Comparison of ENCODE assay signal across 9 mouse cellular contexts in genomic region chr9:44134851-44135730, GRCm38 (mm10). TPM values are rescaled to one million over a fixed set of nuclear protein-coding genes. Genes with fewer than 3 reads are reported as not detected.
DNase-seq lines count a peak whose midpoint lies in the region; ATAC-seq lines count a peak whose summit lies in the region.
"Had no signal": no experiment of that assay in that cellular context is flagged by ENCODE, and none has a peak within 500 bp of the region (broad histone marks: within the 10 kb centered on the region; RNA-seq: fewer than 3 reads in every experiment).

No protein-coding gene starts in this region.

- peak overlapping the region; percentile 74 for H3K27ac ChIP-seq in forebrain, embryonic 10.5 days
- H3K27ac ChIP-seq in limb, embryonic 10.5 days: peak overlapping the region; percentile 73
- H3K27ac ChIP-seq in midbrain, embryonic 13.5 days: no peak overlapping the region

- no peaks in the 10 kb centered on the region for H3K9me3 ChIP-seq in forebrain, embryonic 10.5 days
- H3K9me3 ChIP-seq in limb, embryonic 10.5 days (replicated peaks): no peaks in the 10 kb centered on the region
- H3K9me3 ChIP-seq in midbrain, embryonic 13.5 days: no peaks in the 10 kb centered on the region

- 3% methylated on average over 49 of the region's 49 CpGs for WGBS in forebrain, embryonic 10.5 days
- 3% methylated on average over 49 of the region's 49 CpGs for WGBS in limb, embryonic 10.5 days
- 2% methylated on average over 49 of the region's 49 CpGs for WGBS in midbrain, embryonic 13.5 days

- DNase-seq in CD4-positive, CD25-positive, alpha-beta regulatory T cell, adult 2 months (ENCODE audit: low read depth, low spot score): peak; percentile 57
- DNase-seq in adipocyte (ENCODE audit: low spot score): peak; percentile 94
- DNase-seq in forebrain, embryonic 10.5 days (ENCODE audit: extremely low spot score, low spot score): peak; percentile 44
- DNase-seq in heart, postnatal 36 days: peak; percentile 64 to 65
- peak; percentile 59 for DNase-seq in limb, embryonic 10.5 days (ENCODE audit: low spot score)
- peak; percentile 74 for DNase-seq in thymus, postnatal 4 days
- no peak for DNase-seq in left cerebral cortex, adult 8-10 months (ENCODE audit: low spot score in 2 of 2)

- H3K4me1 ChIP-seq in forebrain, embryonic 10.5 days: peaks cover 68% of the 10 kb centered on the region
- peaks cover 66% of the 10 kb centered on the region for H3K4me1 ChIP-seq in limb, embryonic 10.5 days
- peaks cover 44% of the 10 kb centered on the region for H3K4me1 ChIP-seq in midbrain, embryonic 13.5 days (replicated peaks)

- ATAC-seq in midbrain, embryonic 13.5 days: peak; percentile 32

- intact Hi-C loops in heart, postnatal 36 days (cut with DNase I): no loop called here

- H3K4me3 ChIP-seq in forebrain, embryonic 10.5 days: peak overlapping the region; percentile 63
- peak overlapping the region; percentile 63 for H3K4me3 ChIP-seq in limb, embryonic 10.5 days
- H3K4me3 ChIP-seq in midbrain, embryonic 13.5 days (replicated peaks): peak overlapping the region; percentile 46

- peaks cover 69% of the 10 kb centered on the region for H3K27me3 ChIP-seq in forebrain, embryonic 10.5 days (ENCODE audit: poor library complexity, severe bottlenecking)
- H3K27me3 ChIP-seq in limb, embryonic 10.5 days (ENCODE audit: low read depth, poor library complexity, severe bottlenecking): peaks cover 69% of the 10 kb centered on the region
- peaks cover 64% of the 10 kb centered on the region for H3K27me3 ChIP-seq in midbrain, embryonic 13.5 days

- H3K4me2 ChIP-seq in midbrain, embryonic 13.5 days (replicated peaks): peak overlapping the region; percentile 85

- peaks cover 13% of the 10 kb centered on the region for H3K36me3 ChIP-seq in forebrain, embryonic 10.5 days (replicated peaks)
- 0 out of 2 replicates have a peak, but pooled peaks cover 12% of the 10 kb centered on the region for H3K36me3 ChIP-seq in limb, embryonic 10.5 days
- 0 out of 2 replicates have a peak, but pooled peaks cover 2% of the 10 kb centered on the region for H3K36me3 ChIP-seq in midbrain, embryonic 13.5 days

- peak overlapping the region; percentile 65 for H3K9ac ChIP-seq in midbrain, embryonic 13.5 days (replicated peaks)

RNA-seq across cellular contexts. Expression of gene Mcam, which starts 0.8 kb away (rescaled TPM):
- polyA plus RNA-seq in forebrain, embryonic 10.5 days (2016; fragmentation: Nextera tagmentation; extraction: Ambion mirVana): 10.1 and 11.4 TPM in 2 replicates
- total RNA-seq in heart, postnatal 36 days (2021): 10 to 100 TPM; 38.7 to 39.3 TPM
- polyA plus RNA-seq in limb, embryonic 10.5 days (2016; fragmentation: Nextera tagmentation; extraction: Ambion mirVana): 9.8 and 10.1 TPM in 2 replicates
- polyA plus RNA-seq in midbrain, embryonic 13.5 days (2015; fragmentation: Nextera tagmentation; extraction: Ambion mirVana): 11.6 and 13.7 TPM in 2 replicates
- total RNA-seq in left cerebral cortex, adult 8-10 months (2022): 10 to 100 TPM; 12.0 to 15.2 (median 13.9) TPM

RNA-seq across cellular contexts. Expression of gene Rnf26, which starts 21.8 kb away (rescaled TPM):
- polyA plus RNA-seq in forebrain, embryonic 10.5 days (2016; fragmentation: Nextera tagmentation; extraction: Ambion mirVana): 79.5 and 81.5 TPM in 2 replicates
- 1 to 10 TPM; 6.7 to 7.6 TPM for total RNA-seq in heart, postnatal 36 days (2021)
- 88.1 and 97.0 TPM in 2 replicates for polyA plus RNA-seq in limb, embryonic 10.5 days (2016; fragmentation: Nextera tagmentation; extraction: Ambion mirVana)
- 29.9 and 32.7 TPM in 2 replicates for polyA plus RNA-seq in midbrain, embryonic 13.5 days (2015; fragmentation: Nextera tagmentation; extraction: Ambion mirVana)
- total RNA-seq in left cerebral cortex, adult 8-10 months (2022): 10 to 100 TPM; 26.9 to 33.4 (median 30.6) TPM

RNA-seq across cellular contexts. Expression of gene Gm49380, which starts 21.8 kb away (rescaled TPM):
- polyA plus RNA-seq in forebrain, embryonic 10.5 days (2016; fragmentation: Nextera tagmentation; extraction: Ambion mirVana): 0.06 and 0.36 TPM in 2 replicates
- total RNA-seq in heart, postnatal 36 days (2021): under 1 TPM in 1 of 2 experiments, not detected in 1; 0.14 TPM
- polyA plus RNA-seq in limb, embryonic 10.5 days (2016; fragmentation: Nextera tagmentation; extraction: Ambion mirVana): 0.10 and 0.35 TPM in 2 replicates
- polyA plus RNA-seq in midbrain, embryonic 13.5 days (2015; fragmentation: Nextera tagmentation; extraction: Ambion mirVana): 0.24 and 0.36 TPM in 2 replicates
- under 1 TPM in 2 of 4 experiments, not detected in 2; 0.67 to 0.78 TPM for total RNA-seq in left cerebral cortex, adult 8-10 months (2022)

RNA-seq across cellular contexts. Expression of gene C1qtnf5, which starts 28.0 kb away (rescaled TPM):
- not detected in 2 replicates for polyA plus RNA-seq in forebrain, embryonic 10.5 days (2016; fragmentation: Nextera tagmentation; extraction: Ambion mirVana)
- total RNA-seq in heart, postnatal 36 days (2021): 1 to 10 TPM; 8.4 to 8.9 TPM
- 0.24 TPM in 1 of 2 replicates, not detected in the other for polyA plus RNA-seq in limb, embryonic 10.5 days (2016; fragmentation: Nextera tagmentation; extraction: Ambion mirVana)
- 1.9 and 2.5 TPM in 2 replicates for polyA plus RNA-seq in midbrain, embryonic 13.5 days (2015; fragmentation: Nextera tagmentation; extraction: Ambion mirVana)
- 10 to 100 TPM; 24.1 to 32.7 (median 26.3) TPM for total RNA-seq in left cerebral cortex, adult 8-10 months (2022)

RNA-seq across cellular contexts. Expression of gene Mfrp, which starts 33.6 kb away (rescaled TPM):
- 0.15 and 0.26 TPM in 2 replicates for polyA plus RNA-seq in forebrain, embryonic 10.5 days (2016; fragmentation: Nextera tagmentation; extraction: Ambion mirVana)
- not detected for total RNA-seq in heart, postnatal 36 days (2021)
- 0.13 and 0.14 TPM in 2 replicates for polyA plus RNA-seq in limb, embryonic 10.5 days (2016; fragmentation: Nextera tagmentation; extraction: Ambion mirVana)
- polyA plus RNA-seq in midbrain, embryonic 13.5 days (2015; fragmentation: Nextera tagmentation; extraction: Ambion mirVana): 0.16 TPM in 1 of 2 replicates, not detected in the other
- 1 to 10 TPM in 2 of 4 experiments, under 1 TPM in 2; 0.30 to 3.6 (median 0.95) TPM for total RNA-seq in left cerebral cortex, adult 8-10 months (2022)
- total RNA-seq: gastrocnemius, adult 8-10 months had no signal

Comparison
In these comparisons a context has a peak if more than half of its experiments do, and no peak if none do; other contexts are left out.
1. DNase-seq: peak in CD4-positive, CD25-positive, alpha-beta regulatory T cell, adult 2 months (single experiment), adipocyte (single experiment), forebrain, embryonic 10.5 days (single experiment), heart, postnatal 36 days (2 of 2), limb, embryonic 10.5 days (single experiment) and thymus, postnatal 4 days (single experiment); none in left cerebral cortex, adult 8-10 months (0 of 2).
2. Peak in every context shown above with its lines, with median percentiles within 50 percentile points of each other: H3K4me3 ChIP-seq.